Comparison of ENCODE assay signal across 8 mouse cellular contexts in the genomic region with DNA sequence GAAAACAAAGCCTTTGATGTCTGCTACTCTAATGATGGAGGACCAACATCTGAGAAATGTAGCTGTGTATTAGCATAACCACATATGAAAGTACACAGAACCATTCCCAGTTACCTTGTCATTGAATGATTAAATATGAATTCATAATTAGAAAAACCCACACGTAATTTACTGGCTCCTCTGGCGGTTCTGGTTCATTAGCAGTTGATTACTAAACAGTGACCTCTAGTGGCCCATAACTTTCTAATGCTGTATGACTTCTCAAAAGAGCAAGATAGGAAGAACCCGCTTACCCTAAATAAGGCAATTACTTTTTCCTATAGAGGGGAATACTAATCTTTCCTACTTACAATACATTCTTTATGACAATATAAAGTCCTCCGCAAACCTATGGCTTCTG.
DNase-seq lines count a peak whose midpoint lies in the region; TF ChIP-seq lines count a peak whose summit lies in the region.

No protein-coding gene starts in this region.

- H3K36me3 ChIP-seq in liver, adult 2 months (ENCODE audit: control insufficient read depth, insufficient read depth, low read length): peaks cover 4% of the 10 kb centered on the region

- TF ChIP-seq CTCF in gastrocnemius, adult 2 months (IDR thresholded peaks at IDR 0.05): peak; percentile 77
- peak; percentile 36 for TF ChIP-seq CTCF in liver, adult 2 months (IDR thresholded peaks at IDR 0.05; ENCODE audit: low read depth, low read length)
- peak; percentile 29; the same call in 1 of the 2 replicates for TF ChIP-seq CTCF in brain, embryonic 14.5 days (IDR thresholded peaks at IDR 0.05; ENCODE audit: borderline replicate concordance, extremely low read depth, insufficient read depth, insufficient read length)

- H3K4me1 ChIP-seq in liver, adult 2 months (ENCODE audit: control insufficient read depth, insufficient read depth, low read length): no peaks in the 10 kb centered on the region

- no peak overlapping the region for H3K27ac ChIP-seq in gastrocnemius, adult 2 months
- H3K27ac ChIP-seq in liver, adult 2 months (replicated peaks; ENCODE audit: insufficient read depth, low read depth, low read length): no peak overlapping the region

- TF ChIP-seq POLR2A in liver, adult 2 months (IDR thresholded peaks at IDR 0.05; ENCODE audit: extremely low read depth, insufficient read depth, low read length): no peak
- no peak for TF ChIP-seq POLR2A in brain, embryonic 14.5 days (IDR thresholded peaks at IDR 0.05; ENCODE audit: borderline replicate concordance, extremely low read depth, insufficient read depth, insufficient read length, poor library complexity, severe bottlenecking)

- DNase-seq in gastrocnemius, adult 2 months: no peak
- no peak for DNase-seq in gastrocnemius, adult 8-10 months (ENCODE audit: low spot score in 2 of 2)
- peak; percentile 55 for DNase-seq in liver, adult 2 months (ENCODE audit: extremely low read depth, low read depth, low spot score)
- no peak for DNase-seq in liver
- peak; percentile 80 for DNase-seq in brain, embryonic 14.5 days (ENCODE audit: low read depth)
- peak; percentile 77 for DNase-seq in retina, embryonic 14.5 days (ENCODE audit: low spot score)
- DNase-seq in right cerebral cortex, postnatal 10 days (ENCODE audit: low spot score in 2 of 2): no peak
- no peak for DNase-seq in layer of hippocampus, postnatal 10 days (ENCODE audit: low spot score in 2 of 2)

- WGBS in liver, adult 2 months: 52% methylated on average over 4 of the region's 4 CpGs

- peaks cover 5% of the 10 kb centered on the region; the same call in 1 of the 2 replicates for H3K79me2 ChIP-seq in liver, adult 2 months (ENCODE audit: control insufficient read depth, insufficient read depth, low read length)

- intact Hi-C loops in gastrocnemius, adult 2 months (cut with DNase I): loop anchor here (2.0 to 10.0 kb wide), 3 partner anchors 268 to 338 kb away; no protein-coding TSS in a partner anchor

- H3K4me3 ChIP-seq in gastrocnemius, adult 2 months: no peak overlapping the region
- H3K4me3 ChIP-seq in liver, adult 2 months (ENCODE audit: insufficient read depth, low read depth, low read length): no peak overlapping the region

- no peak overlapping the region for H3K9ac ChIP-seq in liver, adult 2 months (ENCODE audit: low read depth, low read length)

- H3K27me3 ChIP-seq in liver, adult 2 months (ENCODE audit: control insufficient read depth, insufficient read depth, low read length): no peaks in the 10 kb centered on the region

Comparison
In these comparisons a context has a peak if more than half of its experiments do, and no peak if none do; other contexts are left out.
1. DNase-seq: peak in liver, adult 2 months (single experiment), brain, embryonic 14.5 days (single experiment) and retina, embryonic 14.5 days (single experiment); none in gastrocnemius, adult 2 months (single experiment), gastrocnemius, adult 8-10 months (0 of 2), liver (single experiment), right cerebral cortex, postnatal 10 days (0 of 2) and layer of hippocampus, postnatal 10 days (0 of 2).
2. Peak in every context shown above with its lines, with median percentiles within 50 percentile points of each other: CTCF ChIP-seq.